Mouse (Mus musculus) limb, embryonic 15.5 days (tissue): ENCODE measurements at regions not wholly inside any gene's neighbourhood (a gene's known extent, or its start where the extent isn't known, plus 50 kb on each side); places are given as distances from the start of the nearest gene placed in this dataset.

Source experiments
- ATAC-seq: fragments of 200-750 bp; cut with Nextera tagmentation; 2 replicates; pipeline ENCODE4 v1.8.0; 2017; ENCODE audit warnings: low read depth, moderate TSS enrichment; ENCODE audit not compliant: insufficient number of reproducible peaks, low FRiP score, low TSS enrichment
- H3K27ac ChIP-seq: fragments of 300-500 bp; sonication (generic); 2 replicates; pipeline ENCODE4 v1.5.1; 2015; ENCODE audit warnings: moderate library complexity, mild to moderate bottlenecking, inconsistent platforms
- H3K27me3 ChIP-seq: fragments of 300-500 bp; sonication (generic); 2 replicates; pipeline ENCODE4 v1.6.1; 2015; ENCODE audit warnings: inconsistent platforms
- H3K36me3 ChIP-seq: fragments of 300-500 bp; sonication (generic); 2 replicates; pipeline ENCODE4 v1.6.1; 2015; ENCODE audit warnings: inconsistent platforms
- H3K4me1 ChIP-seq: fragments of 300-500 bp; sonication (generic); 2 replicates; pipeline ENCODE4 v1.6.1; 2015; ENCODE audit warnings: inconsistent platforms
- H3K4me2 ChIP-seq: fragments of 300-500 bp; sonication (generic); 2 replicates; pipeline ENCODE4 v1.6.1; 2015; ENCODE audit warnings: mild to moderate bottlenecking, inconsistent platforms
- H3K4me3 ChIP-seq: fragments of 300-500 bp; sonication (generic); 2 replicates; pipeline ENCODE4 v1.5.1; 2015; ENCODE audit warnings: mild to moderate bottlenecking, inconsistent platforms
- H3K9ac ChIP-seq: fragments of 300-500 bp; sonication (generic); 2 replicates; pipeline ENCODE4 v1.6.1; 2015; ENCODE audit warnings: inconsistent platforms
- H3K9me3 ChIP-seq: fragments of 300-500 bp; sonication (generic); 2 replicates; pipeline ENCODE4 v1.6.1; 2016; ENCODE audit warnings: inconsistent platforms
- WGBS: fragments of 180-500 bp; shearing (Covaris S2); methylation state at CpG from one replicate; pipeline ENCODE4 v1.1.7; 2015; 5-methylcytosine and 5-hydroxymethylcytosine counted together

- ATAC-seq, result no peak
Observed at GRCm38 (mm10) chr7:71873817-71874216, 432.6 kb downstream of the Mctp2 start.

GRCm38 (mm10) chr7:71872912-71873311, 433.5 kb downstream of the Mctp2 start:
- no peaks in the 10 kb centered on the region for H3K4me1 ChIP-seq
- no peak for ATAC-seq
- no peak overlapping the region for H3K4me2 ChIP-seq
- no peaks in the 10 kb centered on the region for H3K9me3 ChIP-seq
- no peak overlapping the region for H3K27ac ChIP-seq
- no peaks in the 10 kb centered on the region for H3K27me3 ChIP-seq
- no peak overlapping the region for H3K9ac ChIP-seq
- H3K4me3 ChIP-seq, result no peak overlapping the region
- 51% methylated on average over 6 of the region's 6 CpGs for WGBS
- H3K36me3 ChIP-seq, result no peaks in the 10 kb centered on the region

More at GRCm38 (mm10) chr7:71873817-71874216, 432.6 kb downstream of the Mctp2 start:
- Histone ChIP-seq H3K4me3 (no peak overlapping the region), H3K4me1 (no peaks in the 10 kb centered on the region), H3K9ac (no peak overlapping the region), H3K36me3 (no peaks in the 10 kb centered on the region), H3K27ac (no peak overlapping the region), H3K9me3 (no peaks in the 10 kb centered on the region), H3K27me3 (no peaks in the 10 kb centered on the region), H3K4me2 (no peak overlapping the region)
- WGBS, result 81% methylated on average over 5 of the region's 5 CpGs

GRCm38 (mm10) chr7:71867090-71867489, 439.3 kb downstream of the Mctp2 start:
- ATAC-seq, result no peak
- Histone ChIP-seq H3K4me2 (no peak overlapping the region), H3K4me3 (no peak overlapping the region), H3K9me3 (no peaks in the 10 kb centered on the region), H3K4me1 (no peaks in the 10 kb centered on the region), H3K9ac (no peak overlapping the region), H3K27me3 (no peaks in the 10 kb centered on the region), H3K27ac (no peak overlapping the region), H3K36me3 (no peaks in the 10 kb centered on the region)
- 15% methylated on average over 3 of the region's 3 CpGs for WGBS

- Histone ChIP-seq H3K4me3 (no peak overlapping the region), H3K4me2 (no peak overlapping the region), H3K27ac (no peak overlapping the region; the same call in 1 of the 2 replicates), H3K27me3 (no peaks in the 10 kb centered on the region), H3K9ac (no peak overlapping the region), H3K4me1 (no peaks in the 10 kb centered on the region), H3K9me3 (no peaks in the 10 kb centered on the region), H3K36me3 (no peaks in the 10 kb centered on the region)
- no peak for ATAC-seq
- WGBS, result 48% methylated on average over 15 of the region's 15 CpGs
Observed at GRCm38 (mm10) chr7:71865371-71866166, 440.8 kb downstream of the Mctp2 start.

GRCm38 (mm10) chr7:71852864-71853263, 453.5 kb downstream of the Mctp2 start:
- H3K27me3 ChIP-seq, result no peaks in the 10 kb centered on the region
- H3K27ac ChIP-seq, result no peak overlapping the region
- H3K36me3 ChIP-seq, result no peaks in the 10 kb centered on the region
- no peak overlapping the region for H3K4me3 ChIP-seq
- H3K4me2 ChIP-seq, result no peak overlapping the region
- 88% methylated on average over 3 of the region's 3 CpGs for WGBS
- no peaks in the 10 kb centered on the region for H3K9me3 ChIP-seq
- no peaks in the 10 kb centered on the region for H3K4me1 ChIP-seq
- ATAC-seq, result no peak
- no peak overlapping the region for H3K9ac ChIP-seq

GRCm38 (mm10) chr7:71849174-71849573, 457.2 kb downstream of the Mctp2 start:
- Histone ChIP-seq H3K27me3 (no peaks in the 10 kb centered on the region), H3K27ac (no peak overlapping the region), H3K36me3 (no peaks in the 10 kb centered on the region), H3K4me3 (no peak overlapping the region), H3K4me1 (no peaks in the 10 kb centered on the region), H3K9ac (no peak overlapping the region), H3K9me3 (no peaks in the 10 kb centered on the region), H3K4me2 (no peak overlapping the region)
- ATAC-seq, result no peak
- 77% methylated on average over 6 of the region's 6 CpGs for WGBS

GRCm38 (mm10) chr7:71837845-71838244, 468.6 kb downstream of the Mctp2 start:
- Histone ChIP-seq H3K4me2 (no peak overlapping the region), H3K27ac (no peak overlapping the region), H3K9me3 (no peaks in the 10 kb centered on the region), H3K27me3 (no peaks in the 10 kb centered on the region), H3K9ac (no peak overlapping the region), H3K36me3 (no peaks in the 10 kb centered on the region), H3K4me3 (no peak overlapping the region), H3K4me1 (no peaks in the 10 kb centered on the region)
- ATAC-seq, result no peak
- 60% methylated on average over 6 of the region's 6 CpGs for WGBS

- H3K9me3 ChIP-seq, result no peaks in the 10 kb centered on the region
- H3K27me3 ChIP-seq, result no peaks in the 10 kb centered on the region
- no peak overlapping the region for H3K27ac ChIP-seq
- no peaks in the 10 kb centered on the region for H3K36me3 ChIP-seq
- H3K4me1 ChIP-seq, result no peaks in the 10 kb centered on the region
- no peak overlapping the region for H3K4me3 ChIP-seq
- no peak for ATAC-seq
- WGBS, result 61% methylated on average over 3 of the region's 3 CpGs
- no peak overlapping the region for H3K4me2 ChIP-seq
- no peak overlapping the region for H3K9ac ChIP-seq
Observed at GRCm38 (mm10) chr7:71831790-71832525, 474.4 kb downstream of the Mctp2 start.

GRCm38 (mm10) chr7:71829567-71829966, 476.8 kb downstream of the Mctp2 start:
- no peak overlapping the region for H3K4me2 ChIP-seq
- H3K4me1 ChIP-seq, result no peaks in the 10 kb centered on the region
- H3K9me3 ChIP-seq, result no peaks in the 10 kb centered on the region
- H3K27me3 ChIP-seq, result no peaks in the 10 kb centered on the region
- no peak for ATAC-seq
- no peak overlapping the region for H3K9ac ChIP-seq
- no peak overlapping the region for H3K4me3 ChIP-seq
- H3K36me3 ChIP-seq, result no peaks in the 10 kb centered on the region
- H3K27ac ChIP-seq, result no peak overlapping the region
- 25% methylated on average over 6 of the region's 6 CpGs for WGBS

GRCm38 (mm10) chr7:71816138-71816537, 464.9 kb upstream of the Gm10295 start:
- ATAC-seq, result no peak
- H3K4me1 ChIP-seq, result no peaks in the 10 kb centered on the region
- WGBS, result 79% methylated on average over 11 of the region's 11 CpGs
- no peak overlapping the region for H3K4me2 ChIP-seq
- H3K4me3 ChIP-seq, result no peak overlapping the region
- H3K9ac ChIP-seq, result no peak overlapping the region
- no peaks in the 10 kb centered on the region for H3K27me3 ChIP-seq
- H3K9me3 ChIP-seq, result no peaks in the 10 kb centered on the region
- no peak overlapping the region for H3K27ac ChIP-seq
- no peaks in the 10 kb centered on the region for H3K36me3 ChIP-seq

GRCm38 (mm10) chr7:71794201-71794600, 442.9 kb upstream of the Gm10295 start:
- Histone ChIP-seq H3K9me3 (no peaks in the 10 kb centered on the region), H3K4me1 (no peaks in the 10 kb centered on the region), H3K4me3 (no peak overlapping the region), H3K9ac (no peak overlapping the region), H3K27me3 (no peaks in the 10 kb centered on the region), H3K4me2 (no peak overlapping the region), H3K27ac (no peak overlapping the region), H3K36me3 (no peaks in the 10 kb centered on the region)
- ATAC-seq, result no peak
- WGBS, result 49% methylated on average over 7 of the region's 7 CpGs

- Histone ChIP-seq H3K4me3 (no peak overlapping the region), H3K9ac (no peak overlapping the region), H3K36me3 (no peaks in the 10 kb centered on the region), H3K27ac (no peak overlapping the region), H3K9me3 (no peaks in the 10 kb centered on the region), H3K4me1 (no peaks in the 10 kb centered on the region; the same call in 1 of the 2 replicates), H3K4me2 (no peak overlapping the region), H3K27me3 (no peaks in the 10 kb centered on the region)
- no peak for ATAC-seq
Observed at GRCm38 (mm10) chr7:71788401-71788800, 437.1 kb upstream of the Gm10295 start.
